Mouse (Mus musculus) lung, embryonic 16.5 days (tissue): Measurements from ENCODE around the gene Cd300lg. TPM values are rescaled to one million over a fixed set of nuclear protein-coding genes. Genes with fewer than 3 reads are reported as not detected.

Experiments
- ATAC-seq: fragments of 200-750 bp; cut with Nextera tagmentation; 2 replicates; pipeline ENCODE4 v1.8.0; 2017; ENCODE audit warnings: low read depth, mild to moderate bottlenecking, moderate library complexity
- H3K27ac ChIP-seq: fragments of 300-500 bp; sonication (generic); 2 replicates; pipeline ENCODE4 v1.5.1; 2014; ENCODE audit warnings: mild to moderate bottlenecking, control low read depth, low read length
- H3K27me3 ChIP-seq: fragments of 300-500 bp; sonication (generic); 2 replicates; pipeline ENCODE4 v1.6.1; 2014; ENCODE audit warnings: low read depth, low read length, mixed read lengths; ENCODE audit not compliant: control insufficient read depth, insufficient read depth
- H3K36me3 ChIP-seq: fragments of 300-500 bp; sonication (generic); 2 replicates; pipeline ENCODE4 v1.6.1; 2014; ENCODE audit warnings: low read length; ENCODE audit not compliant: control insufficient read depth, insufficient read depth
- H3K4me1 ChIP-seq: fragments of 300-500 bp; sonication (generic); replicated peaks from 2 replicates; pipeline ENCODE4 v1.6.1; 2014; ENCODE audit warnings: low read length, mixed read lengths; ENCODE audit not compliant: control insufficient read depth, insufficient read depth
- H3K4me2 ChIP-seq: fragments of 300-500 bp; sonication (generic); 2 replicates; pipeline ENCODE4 v1.6.1; 2014; ENCODE audit warnings: low read depth, low read length, control low read depth
- H3K4me3 ChIP-seq: fragments of 300-500 bp; sonication (generic); 2 replicates; pipeline ENCODE4 v1.5.1; 2014; ENCODE audit warnings: mild to moderate bottlenecking, low read length, control low read depth
- H3K9ac ChIP-seq: fragments of 300-500 bp; sonication (generic); 2 replicates; pipeline ENCODE4 v1.6.1; 2014; ENCODE audit warnings: low read length, control low read depth
- H3K9me3 ChIP-seq: fragments of 300-500 bp; sonication (generic); 2 replicates; pipeline ENCODE4 v1.6.1; 2016; ENCODE audit warnings: low read length; ENCODE audit not compliant: control insufficient read depth
- WGBS: fragments of 180-500 bp; shearing (Covaris S2); extraction: QIAGEN DNeasy Blood & Tissue Kit; methylation state at CpG from one replicate; pipeline ENCODE4 v1.1.7; 2014; 5-methylcytosine and 5-hydroxymethylcytosine counted together
- polyA plus RNA-seq: library from polyadenylated mRNA; unstranded; fragments of >200 nt; fragmentation: Nextera tagmentation; extraction: Ambion mirVana; gene quantifications from 2 replicates; pipeline ENCODE4 v1.2.1, GENCODE M21; 2015

The Cd300lg gene
- 0.74 and 1.1 TPM in 2 replicates for polyA plus RNA-seq

GRCm38 (mm10) chr11:102041350-102041949 is at the start of gene Cd300lg:
TSS of gene Cd300lg (plus strand) at chr11:102041509.
- peaks cover 5% of the 10 kb centered on the region; the same call in 1 of the 2 replicates for H3K4me1 ChIP-seq
- H3K9ac ChIP-seq: no peak within 1 kb of the TSS
- no peaks in the 10 kb centered on the region for H3K9me3 ChIP-seq
- no peak within 1 kb of the TSS for H3K4me3 ChIP-seq
- no peaks in the 10 kb centered on the region for H3K36me3 ChIP-seq
- 57% methylated on average over 5 of the region's 5 CpGs for WGBS
- ATAC-seq: no peak
- no peak within 1 kb of the TSS for H3K27ac ChIP-seq
- H3K4me2 ChIP-seq: no peak within 1 kb of the TSS
- no peaks in the 10 kb centered on the region for H3K27me3 ChIP-seq

- 57% methylated on average over 3 of the region's 3 CpGs for WGBS
- Histone ChIP-seq H3K9me3 (no peaks in the 10 kb centered on the region), H3K9ac (no peak overlapping the region), H3K4me3 (no peak overlapping the region), H3K36me3 (no peaks in the 10 kb centered on the region), H3K4me2 (no peak overlapping the region), H3K27me3 (no peaks in the 10 kb centered on the region), H3K4me1 (no peaks in the 10 kb centered on the region), H3K27ac (no peak overlapping the region)
- ATAC-seq: no peak
These were observed 49.5 kb upstream of the Cd300lg start for GRCm38 (mm10) chr11:101991813-101992212.

GRCm38 (mm10) chr11:101992411-101992810 is 48.9 kb upstream of the Cd300lg start:
- Histone ChIP-seq H3K4me3 (no peak overlapping the region), H3K9me3 (no peaks in the 10 kb centered on the region), H3K4me1 (no peaks in the 10 kb centered on the region), H3K9ac (no peak overlapping the region), H3K27ac (no peak overlapping the region), H3K4me2 (no peak overlapping the region), H3K27me3 (no peaks in the 10 kb centered on the region), H3K36me3 (no peaks in the 10 kb centered on the region)
- ATAC-seq: no peak
- WGBS: 86% methylated on average over 7 of the region's 7 CpGs

- WGBS: 47% methylated on average over 8 of the region's 8 CpGs
- Histone ChIP-seq H3K4me3 (no peak overlapping the region), H3K4me1 (no peaks in the 10 kb centered on the region), H3K27me3 (no peaks in the 10 kb centered on the region), H3K36me3 (no peaks in the 10 kb centered on the region), H3K9ac (no peak overlapping the region), H3K9me3 (no peaks in the 10 kb centered on the region), H3K27ac (no peak overlapping the region), H3K4me2 (no peak overlapping the region)
- peak; percentile 28; the same call in 1 of the 2 replicates for ATAC-seq
These were observed 47.2 kb upstream of the Cd300lg start for GRCm38 (mm10) chr11:101994100-101994499.

GRCm38 (mm10) chr11:101995938-101996337 is 45.4 kb upstream of the Cd300lg start:
- no peak overlapping the region for H3K4me3 ChIP-seq
- no peaks in the 10 kb centered on the region for H3K4me1 ChIP-seq
- H3K4me2 ChIP-seq: no peak overlapping the region
- no peak overlapping the region for H3K27ac ChIP-seq
- H3K27me3 ChIP-seq: no peaks in the 10 kb centered on the region
- no peaks in the 10 kb centered on the region for H3K9me3 ChIP-seq
- ATAC-seq: no peak
- H3K9ac ChIP-seq: no peak overlapping the region
- no peaks in the 10 kb centered on the region for H3K36me3 ChIP-seq
- WGBS: 82% methylated on average over 7 of the region's 7 CpGs

- H3K4me2 ChIP-seq: no peak overlapping the region
- H3K4me3 ChIP-seq: no peak overlapping the region
- H3K9me3 ChIP-seq: no peaks in the 10 kb centered on the region
- no peaks in the 10 kb centered on the region for H3K36me3 ChIP-seq
- H3K27me3 ChIP-seq: no peaks in the 10 kb centered on the region
- peak; percentile 17; the same call in 1 of the 2 replicates for ATAC-seq
- H3K27ac ChIP-seq: no peak overlapping the region
- H3K9ac ChIP-seq: no peak overlapping the region
- 38% methylated on average over 5 of the region's 5 CpGs for WGBS
- no peaks in the 10 kb centered on the region for H3K4me1 ChIP-seq
These were observed 43.1 kb upstream of the Cd300lg start for GRCm38 (mm10) chr11:101998258-101998657.

- Histone ChIP-seq H3K4me1 (no peaks in the 10 kb centered on the region), H3K27ac (no peak overlapping the region), H3K4me2 (no peak overlapping the region), H3K36me3 (no peaks in the 10 kb centered on the region), H3K9ac (no peak overlapping the region), H3K9me3 (no peaks in the 10 kb centered on the region), H3K27me3 (no peaks in the 10 kb centered on the region), H3K4me3 (no peak overlapping the region)
- no peak for ATAC-seq
- 56% methylated on average over 4 of the region's 4 CpGs for WGBS
These were observed 41.8 kb upstream of the Cd300lg start for GRCm38 (mm10) chr11:101999466-101999865.

- H3K9ac ChIP-seq: no peak overlapping the region
- no peak for ATAC-seq
- no peak overlapping the region for H3K4me2 ChIP-seq
- H3K36me3 ChIP-seq: no peaks in the 10 kb centered on the region
- H3K27ac ChIP-seq: no peak overlapping the region
- no peaks in the 10 kb centered on the region for H3K9me3 ChIP-seq
- no peaks in the 10 kb centered on the region for H3K27me3 ChIP-seq
- no peak overlapping the region for H3K4me3 ChIP-seq
- H3K4me1 ChIP-seq: no peaks in the 10 kb centered on the region
- WGBS: 87% methylated on average over 8 of the region's 8 CpGs
These were observed 37.1 kb upstream of the Cd300lg start for GRCm38 (mm10) chr11:102004251-102004650.

- ATAC-seq: no peak
- Histone ChIP-seq H3K4me1 (no peaks in the 10 kb centered on the region), H3K4me3 (no peak overlapping the region), H3K9me3 (no peaks in the 10 kb centered on the region), H3K36me3 (no peaks in the 10 kb centered on the region), H3K4me2 (no peak overlapping the region), H3K27ac (no peak overlapping the region), H3K27me3 (no peaks in the 10 kb centered on the region), H3K9ac (no peak overlapping the region)
- 66% methylated on average over 9 of the region's 9 CpGs for WGBS
These were observed 35.0 kb upstream of the Cd300lg start for GRCm38 (mm10) chr11:102006271-102006670.

- H3K27me3 ChIP-seq: no peaks in the 10 kb centered on the region
- no peaks in the 10 kb centered on the region for H3K4me1 ChIP-seq
- no peaks in the 10 kb centered on the region for H3K9me3 ChIP-seq
- no peaks in the 10 kb centered on the region for H3K36me3 ChIP-seq
- no peak overlapping the region for H3K4me3 ChIP-seq
- no peak overlapping the region for H3K4me2 ChIP-seq
- ATAC-seq: no peak
- H3K9ac ChIP-seq: no peak overlapping the region
- H3K27ac ChIP-seq: no peak overlapping the region
- 86% methylated on average over 5 of the region's 5 CpGs for WGBS
These were observed 34.6 kb upstream of the Cd300lg start for GRCm38 (mm10) chr11:102006688-102007087.
